Mouse (Mus musculus) midbrain, embryonic 11.5 days (tissue): ENCODE results near the gene Ccr1. TPM values are rescaled to one million over a fixed set of nuclear protein-coding genes. Genes with fewer than 3 reads are reported as not detected.

ENCODE experiments used
- ATAC-seq: fragments of 200-750 bp; cut with Nextera tagmentation; 2 replicates; pipeline ENCODE4 v1.8.0; 2017; ENCODE audit warnings: moderate TSS enrichment, moderate library complexity; ENCODE audit not compliant: low FRiP score
- DNase-seq: peaks from one replicate; pipeline ENCODE4 v3.0.0; 2015; ENCODE audit warnings: low spot score; ENCODE audit errors: missing footprints
- H3K27ac ChIP-seq: fragments of 300-500 bp; sonication (generic); 2 replicates; pipeline ENCODE4 v1.5.1; 2014; ENCODE audit warnings: low read depth, low read length
- H3K27me3 ChIP-seq: fragments of 300-500 bp; sonication (generic); 2 replicates; pipeline ENCODE4 v1.6.1; 2014; ENCODE audit warnings: mild to moderate bottlenecking, low read length, moderate library complexity, mixed read lengths; ENCODE audit not compliant: control insufficient read depth, insufficient read depth
- H3K36me3 ChIP-seq: fragments of 300-500 bp; sonication (generic); 2 replicates; pipeline ENCODE4 v1.6.1; 2014; ENCODE audit warnings: mild to moderate bottlenecking, low read length, moderate library complexity, mixed read lengths; ENCODE audit not compliant: control insufficient read depth, insufficient read depth
- H3K4me1 ChIP-seq: fragments of 300-500 bp; sonication (generic); 2 replicates; pipeline ENCODE4 v1.6.1; 2014; ENCODE audit warnings: low read length; ENCODE audit not compliant: control insufficient read depth, insufficient read depth
- H3K4me2 ChIP-seq: fragments of 300-500 bp; sonication (generic); 2 replicates; pipeline ENCODE4 v1.6.1; 2014; ENCODE audit warnings: mild to moderate bottlenecking, moderate library complexity
- H3K4me3 ChIP-seq: fragments of 300-500 bp; sonication (generic); 2 replicates; pipeline ENCODE4 v1.5.1; 2014; ENCODE audit warnings: low read depth, low read length
- H3K9ac ChIP-seq: fragments of 300-500 bp; sonication (generic); 2 replicates; pipeline ENCODE4 v1.6.1; 2014; ENCODE audit warnings: low read length
- H3K9me3 ChIP-seq: fragments of 300-500 bp; sonication (generic); 2 replicates; pipeline ENCODE4 v1.6.1; 2016; ENCODE audit warnings: low read length; ENCODE audit not compliant: control insufficient read depth
- WGBS: fragments of 180-500 bp; shearing (Covaris S2); extraction: QIAGEN DNeasy Blood & Tissue Kit; methylation state at CpG from one replicate; pipeline ENCODE4 v1.1.7; 2014; 5-methylcytosine and 5-hydroxymethylcytosine counted together
- polyA plus RNA-seq: library from polyadenylated mRNA; unstranded; fragments of >200 nt; fragmentation: Nextera tagmentation; extraction: Ambion mirVana; gene quantifications from 2 replicates; pipeline ENCODE4 v1.2.1, GENCODE M21; 2014

Gene Ccr1
- polyA plus RNA-seq, 1 experiment from 2014 or later = 1.4 TPM

DNA sequence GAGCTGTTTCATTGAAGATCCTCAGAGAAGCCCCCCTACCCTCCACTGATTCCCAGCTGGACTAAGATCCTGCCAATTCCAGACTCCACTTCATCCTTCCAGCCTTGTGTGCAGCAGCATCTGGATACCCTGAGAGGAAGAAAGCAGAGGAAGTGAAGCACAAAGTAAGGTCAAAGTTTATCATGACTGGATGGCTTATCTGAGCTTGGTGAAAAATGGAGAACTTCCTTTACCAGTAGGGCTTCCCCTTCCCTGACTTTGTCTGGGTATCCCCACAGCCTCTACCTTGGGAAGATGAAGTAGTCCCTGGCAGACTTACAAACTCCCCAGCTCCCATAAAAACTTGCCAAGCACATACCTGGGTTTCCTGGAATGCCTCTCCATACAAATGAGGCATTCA, 27.9 kb downstream of the Ccr1 start:
- H3K4me3 ChIP-seq = no peak overlapping the region
- H3K4me2 ChIP-seq = no peak overlapping the region
- H3K36me3 ChIP-seq = no peaks in the 10 kb centered on the region
- no peaks in the 10 kb centered on the region for H3K27me3 ChIP-seq
- no peak overlapping the region for H3K9ac ChIP-seq
- H3K27ac ChIP-seq = no peak overlapping the region
- no peaks in the 10 kb centered on the region for H3K9me3 ChIP-seq
- DNase-seq = no peak
- no peak for ATAC-seq
- H3K4me1 ChIP-seq = no peaks in the 10 kb centered on the region

DNA sequence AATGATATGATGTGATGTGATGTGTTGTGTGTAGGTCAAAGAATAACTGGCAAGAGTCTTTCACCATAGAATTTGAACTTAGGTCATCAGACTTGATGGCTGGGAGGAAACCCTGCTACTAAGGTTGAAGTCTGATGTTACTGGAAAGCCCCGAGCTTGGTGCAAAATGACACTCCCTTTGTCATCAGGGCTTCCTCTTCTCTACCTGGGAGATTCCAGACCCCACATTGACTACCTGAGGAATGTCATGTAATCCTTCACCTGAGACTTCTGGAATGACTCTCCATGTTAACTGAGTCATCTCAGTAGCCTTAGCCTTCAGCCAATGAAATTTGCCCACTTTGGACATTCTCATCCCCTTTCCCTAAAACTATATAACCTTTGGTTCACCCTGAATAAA, 28.3 kb downstream of the Ccr1 start:
- Histone ChIP-seq H3K4me2 (no peak overlapping the region), H3K9me3 (no peaks in the 10 kb centered on the region), H3K4me1 (no peaks in the 10 kb centered on the region), H3K27me3 (no peaks in the 10 kb centered on the region), H3K9ac (no peak overlapping the region), H3K27ac (no peak overlapping the region), H3K4me3 (no peak overlapping the region), H3K36me3 (no peaks in the 10 kb centered on the region)
- DNase-seq (no peak), ATAC-seq (no peak)
- WGBS = 75% methylated on average over 1 of the region's 1 CpGs

GRCm38 (mm10) chr9:123937989-123938388, 30.5 kb downstream of the Ccr1 start:
- H3K36me3 ChIP-seq = no peaks in the 10 kb centered on the region
- H3K4me3 ChIP-seq = no peak overlapping the region
- ATAC-seq = no peak
- H3K4me2 ChIP-seq = no peak overlapping the region
- H3K9me3 ChIP-seq = no peaks in the 10 kb centered on the region
- WGBS = 94% methylated on average over 2 of the region's 2 CpGs
- no peaks in the 10 kb centered on the region for H3K27me3 ChIP-seq
- no peak overlapping the region for H3K27ac ChIP-seq
- no peak overlapping the region for H3K9ac ChIP-seq
- no peaks in the 10 kb centered on the region for H3K4me1 ChIP-seq
- DNase-seq = no peak

GRCm38 (mm10) chr9:123936604-123937280, 31.8 kb downstream of the Ccr1 start:
- DNase-seq = no peak
- no peak for ATAC-seq
- 92% methylated on average over 9 of the region's 9 CpGs for WGBS

GRCm38 (mm10) chr9:123935776-123936175, 32.7 kb downstream of the Ccr1 start:
- Histone ChIP-seq H3K27me3 (no peaks in the 10 kb centered on the region), H3K9ac (no peak overlapping the region), H3K4me3 (no peak overlapping the region), H3K36me3 (no peaks in the 10 kb centered on the region), H3K4me2 (no peak overlapping the region), H3K4me1 (no peaks in the 10 kb centered on the region), H3K27ac (no peak overlapping the region), H3K9me3 (no peaks in the 10 kb centered on the region)
- 88% methylated on average over 5 of the region's 5 CpGs for WGBS
- ATAC-seq = no peak
- DNase-seq = no peak

More at GRCm38 (mm10) chr9:123936604-123937280, 31.8 kb downstream of the Ccr1 start:
- Histone ChIP-seq H3K27ac (no peak overlapping the region), H3K36me3 (no peaks in the 10 kb centered on the region), H3K4me2 (no peak overlapping the region), H3K4me1 (no peaks in the 10 kb centered on the region), H3K4me3 (no peak overlapping the region), H3K27me3 (no peaks in the 10 kb centered on the region), H3K9me3 (no peaks in the 10 kb centered on the region), H3K9ac (no peak overlapping the region)

GRCm38 (mm10) chr9:123935346-123935745, 33.1 kb downstream of the Ccr1 start:
- H3K9me3 ChIP-seq = no peaks in the 10 kb centered on the region
- ATAC-seq = no peak
- H3K4me1 ChIP-seq = no peaks in the 10 kb centered on the region
- no peak overlapping the region for H3K9ac ChIP-seq
- H3K36me3 ChIP-seq = no peaks in the 10 kb centered on the region
- no peak overlapping the region for H3K27ac ChIP-seq
- WGBS = 90% methylated on average over 6 of the region's 6 CpGs
- H3K27me3 ChIP-seq = no peaks in the 10 kb centered on the region
- DNase-seq = no peak
- H3K4me2 ChIP-seq = no peak overlapping the region
- H3K4me3 ChIP-seq = no peak overlapping the region

- no peaks in the 10 kb centered on the region for H3K36me3 ChIP-seq
- no peaks in the 10 kb centered on the region for H3K9me3 ChIP-seq
- H3K9ac ChIP-seq = no peak overlapping the region
- no peaks in the 10 kb centered on the region for H3K27me3 ChIP-seq
- no peaks in the 10 kb centered on the region for H3K4me1 ChIP-seq
- no peak for ATAC-seq
- 94% methylated on average over 5 of the region's 5 CpGs for WGBS
- H3K27ac ChIP-seq = no peak overlapping the region
- DNase-seq = no peak
- H3K4me2 ChIP-seq = no peak overlapping the region
- H3K4me3 ChIP-seq = no peak overlapping the region
Observed at GRCm38 (mm10) chr9:123933716-123934445, 34.6 kb downstream of the Ccr1 start.

DNA sequence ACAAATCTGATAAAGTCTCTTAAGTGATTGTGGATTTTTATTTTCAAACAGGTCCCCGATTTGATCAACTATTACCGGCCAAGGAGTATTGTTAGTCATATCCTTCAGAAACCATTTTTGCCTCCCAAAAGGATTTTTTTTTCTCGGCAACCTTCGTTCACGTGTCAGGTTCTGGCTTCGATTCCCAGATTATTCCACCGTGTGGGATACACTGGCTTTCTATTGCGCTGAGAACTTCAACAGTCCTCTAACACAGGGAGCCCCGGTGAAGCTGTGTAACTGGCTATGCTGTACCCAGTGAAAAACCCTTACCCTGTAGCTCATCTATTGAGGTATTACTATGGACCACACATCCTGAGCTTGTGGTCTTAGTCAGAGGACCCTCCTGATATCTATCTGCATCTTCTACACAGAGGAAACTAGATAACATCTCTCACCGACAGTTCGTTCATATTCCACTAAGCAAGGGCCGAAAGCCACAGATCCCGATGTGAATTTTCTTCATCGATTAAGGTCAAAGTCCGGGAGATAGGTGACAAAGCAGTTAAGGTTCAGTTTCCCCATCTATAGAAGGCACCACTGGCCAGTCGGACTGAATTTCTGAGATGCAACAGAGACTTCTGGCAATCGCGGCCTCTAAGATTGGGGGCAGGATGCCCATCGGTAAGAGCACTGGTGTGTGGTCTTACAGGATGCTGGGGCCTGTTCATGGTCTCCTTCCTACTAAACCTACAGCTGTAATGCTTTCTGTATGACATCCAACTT, 35.4 kb downstream of the Ccr1 start:
- Histone ChIP-seq H3K36me3 (no peaks in the 10 kb centered on the region), H3K9me3 (no peaks in the 10 kb centered on the region), H3K9ac (no peak overlapping the region), H3K4me3 (no peak overlapping the region), H3K4me2 (no peak overlapping the region), H3K27ac (no peak overlapping the region), H3K4me1 (no peaks in the 10 kb centered on the region), H3K27me3 (no peaks in the 10 kb centered on the region)
- WGBS = 94% methylated on average over 19 of the region's 19 CpGs
- DNase-seq = no peak
- no peak for ATAC-seq
